8 mouse cellular contexts compared by ENCODE assay signal in the genomic region with DNA sequence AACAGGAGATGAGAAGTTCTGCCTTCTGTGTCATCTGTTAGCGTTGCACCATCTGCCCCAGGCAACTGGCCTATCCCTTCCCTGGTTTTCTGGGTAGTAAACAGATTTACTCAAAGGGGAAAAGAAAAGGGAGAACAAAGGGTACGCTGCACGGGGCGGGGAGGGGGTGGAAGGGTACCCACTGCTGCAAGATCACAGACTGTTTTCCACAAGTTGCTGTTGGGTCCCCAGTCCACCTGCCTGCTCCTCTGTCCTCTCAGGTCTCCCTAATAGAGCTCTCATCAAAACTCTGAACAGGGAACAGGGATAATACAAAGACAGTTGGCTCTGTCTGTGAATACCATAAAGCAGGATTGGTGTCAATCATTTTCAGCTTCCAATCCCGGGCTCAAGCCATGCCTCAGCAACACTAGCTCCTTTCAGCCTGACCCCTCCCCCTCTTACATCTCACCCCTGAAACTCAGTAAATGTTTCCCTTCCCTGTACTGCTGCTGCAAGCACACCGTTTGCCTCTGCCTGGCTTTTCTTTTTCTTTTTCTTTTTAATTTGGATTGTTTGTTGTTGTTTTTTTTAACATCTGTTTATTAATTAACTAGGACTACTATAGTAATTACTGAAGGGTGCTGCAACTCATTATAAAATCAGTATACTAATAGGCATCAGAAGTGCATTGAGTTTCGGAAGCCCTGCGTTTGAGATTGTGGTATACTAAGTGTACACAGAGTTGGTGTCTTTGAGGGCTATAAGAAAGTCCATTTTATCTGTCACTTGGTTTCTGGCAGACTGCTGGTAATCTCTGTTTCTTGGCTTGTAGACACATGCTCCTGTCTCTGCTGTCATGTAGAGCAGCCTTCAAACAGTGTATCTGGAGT.
DNase-seq lines count a peak whose midpoint lies in the region; ATAC-seq and TF ChIP-seq lines count a peak whose summit lies in the region.

No protein-coding gene starts in this region.

- no peak overlapping the region for H3K9ac ChIP-seq in embryonic facial prominence, embryonic 15.5 days
- H3K9ac ChIP-seq in midbrain, embryonic 15.5 days: no peak overlapping the region

- no peak for TF ChIP-seq CTCF in layer of hippocampus, adult 2 months (conservative IDR thresholded peaks at IDR 0.05)

- H3K9me3 ChIP-seq in embryonic facial prominence, embryonic 15.5 days (replicated peaks): no peaks in the 10 kb centered on the region
- H3K9me3 ChIP-seq in midbrain, embryonic 15.5 days: no peaks in the 10 kb centered on the region

- no peak overlapping the region for H3K27ac ChIP-seq in embryonic facial prominence, embryonic 15.5 days (replicated peaks)
- no peak overlapping the region for H3K27ac ChIP-seq in layer of hippocampus, adult 2 months
- no peak overlapping the region for H3K27ac ChIP-seq in midbrain, embryonic 15.5 days

- WGBS in embryonic facial prominence, embryonic 15.5 days: 24% methylated on average over 8 of the region's 8 CpGs
- WGBS in midbrain, embryonic 15.5 days: 14% methylated on average over 8 of the region's 8 CpGs

- H3K4me1 ChIP-seq in embryonic facial prominence, embryonic 15.5 days: 0 out of 2 replicates have a peak, but pooled peaks cover 3% of the 10 kb centered on the region
- H3K4me1 ChIP-seq in midbrain, embryonic 15.5 days: peaks cover 11% of the 10 kb centered on the region

- no peak overlapping the region for H3K4me3 ChIP-seq in embryonic facial prominence, embryonic 15.5 days (replicated peaks)
- no peak overlapping the region for H3K4me3 ChIP-seq in layer of hippocampus, adult 2 months
- no peak overlapping the region for H3K4me3 ChIP-seq in midbrain, embryonic 15.5 days

- DNase-seq in cerebellum, postnatal 10 days: peak; percentile 27 to 36
- DNase-seq in cerebellum, adult 18-20 months: no peak
- DNase-seq in layer of hippocampus, adult 2 months (ENCODE audit: low spot score in 2 of 2): peak; percentile 21 to 50
- DNase-seq in frontal cortex, postnatal 10 days (ENCODE audit: low spot score in 2 of 2): no peak
- DNase-seq in gastrocnemius, postnatal 10 days: no peak
- DNase-seq in lung, postnatal 25 days (ENCODE audit: low spot score): no peak

- H3K4me2 ChIP-seq in embryonic facial prominence, embryonic 15.5 days (replicated peaks): no peak overlapping the region
- H3K4me2 ChIP-seq in midbrain, embryonic 15.5 days: peak overlapping the region; percentile 13; the same call in 1 of the 2 replicates

- H3K36me3 ChIP-seq in embryonic facial prominence, embryonic 15.5 days: no peaks in the 10 kb centered on the region
- no peaks in the 10 kb centered on the region for H3K36me3 ChIP-seq in midbrain, embryonic 15.5 days (replicated peaks)

- ATAC-seq in embryonic facial prominence, embryonic 15.5 days (ENCODE audit: insufficient number of reproducible peaks, low FRiP score, low TSS enrichment, low read depth): peak; percentile 47; the same call in 1 of the 2 replicates
- peak; percentile 92 for ATAC-seq in midbrain, embryonic 15.5 days (replicated peaks)

- H3K27me3 ChIP-seq in embryonic facial prominence, embryonic 15.5 days: no peaks in the 10 kb centered on the region
- no peaks in the 10 kb centered on the region for H3K27me3 ChIP-seq in midbrain, embryonic 15.5 days (replicated peaks)

Comparison
In these comparisons a context has a peak if more than half of its experiments do, and no peak if none do; other contexts are left out.
1. DNase-seq: peak in cerebellum, postnatal 10 days (2 of 2) and layer of hippocampus, adult 2 months (2 of 2); none in cerebellum, adult 18-20 months (0 of 2), frontal cortex, postnatal 10 days (0 of 2), gastrocnemius, postnatal 10 days (single experiment) and lung, postnatal 25 days (single experiment).